Mouse (Mus musculus): ENCODE data around the gene Nat8l. TPM values are rescaled to one million over a fixed set of nuclear protein-coding genes. Genes with fewer than 3 reads are reported as not detected.

The Nat8l gene
- polyA plus RNA-seq, 1 experiment from 2014 or later, result 0.10 TPM

DNA sequence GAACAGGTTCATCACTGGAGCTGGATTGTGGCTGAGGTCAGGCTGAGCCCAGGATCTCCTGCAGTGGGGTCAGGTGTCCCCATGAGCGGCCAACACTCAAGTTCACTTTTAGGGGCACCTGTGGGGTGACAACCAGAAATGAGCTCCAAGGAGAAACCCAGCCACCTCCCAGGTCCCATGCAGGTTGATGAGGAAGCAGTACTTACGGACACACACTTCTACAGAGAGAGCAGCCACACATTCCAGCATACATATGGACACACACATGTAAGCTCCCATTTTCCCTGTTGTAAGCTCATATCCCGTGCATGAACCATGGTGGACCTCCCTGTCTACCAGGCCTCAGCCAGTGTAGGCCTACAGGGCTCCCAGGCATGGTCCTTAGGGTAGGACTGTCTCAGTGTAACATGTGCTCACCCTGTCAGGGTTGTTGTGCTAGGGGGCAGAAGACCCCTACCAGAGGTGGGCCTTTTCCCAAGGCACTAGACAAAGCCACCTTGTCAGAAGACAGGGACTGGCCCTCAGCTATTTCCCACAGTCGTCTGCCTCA lies 11.7 kb downstream of the Nat8l start:
- Histone ChIP-seq H3K4me1 (peaks cover 4% of the 10 kb centered on the region; the same call in 1 of the 2 replicates), H3K9me3 (no peaks in the 10 kb centered on the region), H3K4me3 (no peak overlapping the region), H3K27ac (no peak overlapping the region), H3K27me3 (0 out of 2 replicates have a peak, but pooled peaks cover 3% of the 10 kb centered on the region), H3K36me3 (no peaks in the 10 kb centered on the region), H3K4me2 (replicated peaks) (no peak overlapping the region), H3K9ac (no peak overlapping the region)
- WGBS, result 88% methylated on average over 4 of the region's 4 CpGs
- no peak for ATAC-seq (ENCODE audit: low FRiP score, low read depth)

DNA sequence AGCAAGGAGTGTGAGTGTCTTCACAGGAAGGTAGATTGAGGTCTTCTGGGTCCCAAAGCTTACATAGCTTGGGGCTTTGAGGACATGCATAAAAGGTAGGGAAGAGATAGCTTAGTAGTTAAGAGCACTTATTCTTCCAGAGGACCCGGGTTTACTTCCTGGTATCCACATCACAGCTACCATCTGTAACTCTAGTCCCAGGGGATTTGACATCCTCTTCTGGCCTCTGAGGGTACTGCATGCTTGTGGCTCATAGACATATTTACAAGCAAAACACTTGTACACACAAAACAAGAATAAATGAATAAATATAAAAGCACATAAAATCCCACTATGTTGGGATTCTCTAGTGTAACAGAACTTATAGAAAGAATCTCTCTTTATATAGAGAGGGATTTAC lies 18.9 kb downstream of the Nat8l start:
- no peak overlapping the region for H3K9ac ChIP-seq
- no peak overlapping the region for H3K4me3 ChIP-seq
- H3K4me2 ChIP-seq (replicated peaks), result no peak overlapping the region
- H3K27me3 ChIP-seq, result 0 out of 2 replicates have a peak, but pooled peaks cover 3% of the 10 kb centered on the region
- H3K27ac ChIP-seq, result no peak overlapping the region
- H3K9me3 ChIP-seq, result no peaks in the 10 kb centered on the region
- WGBS, result 58% methylated on average over 1 of the region's 1 CpGs
- no peak for ATAC-seq (ENCODE audit: low FRiP score, low read depth)
- H3K36me3 ChIP-seq, result no peaks in the 10 kb centered on the region
- no peaks in the 10 kb centered on the region for H3K4me1 ChIP-seq

DNA sequence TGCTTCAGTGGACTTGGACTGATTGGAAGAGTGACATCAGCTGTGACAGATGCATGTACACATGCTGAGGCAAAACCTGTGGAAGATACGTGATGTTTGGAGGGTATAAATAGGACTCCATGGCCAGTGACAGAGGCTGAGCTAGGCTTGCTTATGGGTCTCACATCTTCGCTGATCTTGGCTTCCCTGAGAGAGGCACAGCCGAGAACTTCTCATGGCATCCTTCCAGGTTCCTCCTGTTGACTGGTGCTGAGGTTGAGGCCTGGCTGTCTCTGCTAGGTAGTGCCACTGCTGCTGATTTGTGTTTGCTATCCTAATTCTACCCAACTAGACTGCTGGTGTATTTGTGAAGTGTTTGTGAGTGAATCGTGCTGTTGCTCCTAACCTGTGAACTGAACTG lies 23.2 kb downstream of the Nat8l start:
- Histone ChIP-seq H3K4me3 (no peak overlapping the region), H3K27ac (no peak overlapping the region), H3K9ac (no peak overlapping the region), H3K4me1 (no peaks in the 10 kb centered on the region), H3K27me3 (no peaks in the 10 kb centered on the region), H3K36me3 (no peaks in the 10 kb centered on the region), H3K4me2 (replicated peaks) (no peak overlapping the region), H3K9me3 (no peaks in the 10 kb centered on the region)
- WGBS, result 83% methylated on average over 4 of the region's 4 CpGs
- ATAC-seq (ENCODE audit: low FRiP score, low read depth), result no peak

DNA sequence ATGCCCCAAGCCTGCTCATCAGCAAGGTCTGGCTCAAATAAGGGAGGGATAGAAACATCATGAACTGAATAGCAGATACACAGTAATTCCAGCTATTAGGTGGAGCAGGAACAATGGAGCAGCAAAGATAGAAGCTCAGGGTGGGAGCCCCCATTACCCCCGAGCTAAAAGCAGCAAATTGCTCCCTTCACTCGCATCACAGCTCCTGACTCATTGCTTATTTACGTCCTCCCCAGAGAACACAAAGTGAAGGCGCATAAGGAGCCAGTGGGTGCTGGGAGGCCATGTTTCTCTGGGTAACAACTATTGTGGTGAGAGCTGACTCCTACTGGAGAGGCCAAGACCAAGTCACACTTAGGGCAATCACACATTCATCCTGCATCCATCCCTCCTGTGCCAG lies 34.3 kb downstream of the Nat8l start:
- H3K36me3 ChIP-seq, result no peaks in the 10 kb centered on the region
- H3K9me3 ChIP-seq, result no peaks in the 10 kb centered on the region
- no peaks in the 10 kb centered on the region for H3K4me1 ChIP-seq
- no peak overlapping the region for H3K4me2 ChIP-seq (replicated peaks)
- no peak overlapping the region for H3K4me3 ChIP-seq
- H3K9ac ChIP-seq, result no peak overlapping the region
- no peaks in the 10 kb centered on the region for H3K27me3 ChIP-seq
- ATAC-seq (ENCODE audit: low FRiP score, low read depth), result no peak
- no peak overlapping the region for H3K27ac ChIP-seq
- WGBS, result 56% methylated on average over 4 of the region's 4 CpGs

DNA sequence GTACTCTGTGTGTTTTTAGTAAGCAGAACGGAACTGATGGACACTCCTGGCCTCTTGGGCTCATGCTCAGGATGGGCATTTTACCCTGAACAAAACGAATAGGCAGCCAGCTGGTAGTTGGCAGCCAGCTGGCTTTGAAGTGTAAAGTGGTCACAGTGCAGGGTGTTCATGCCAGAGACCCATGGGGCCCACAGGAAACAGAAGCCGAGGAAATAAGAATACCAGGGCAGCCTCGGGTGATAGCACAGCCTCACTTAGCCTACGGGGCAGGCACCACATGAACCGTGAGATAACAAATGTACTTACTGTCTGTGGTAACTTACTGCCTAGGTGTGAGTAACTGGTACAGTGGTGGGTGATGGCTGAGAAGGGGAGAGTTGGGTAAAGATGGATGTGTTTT lies 35.2 kb downstream of the Nat8l start:
- Histone ChIP-seq H3K4me2 (replicated peaks) (no peak overlapping the region), H3K4me3 (no peak overlapping the region), H3K27me3 (no peaks in the 10 kb centered on the region), H3K36me3 (no peaks in the 10 kb centered on the region), H3K9ac (no peak overlapping the region), H3K4me1 (no peaks in the 10 kb centered on the region), H3K27ac (no peak overlapping the region), H3K9me3 (no peaks in the 10 kb centered on the region)
- WGBS, result 80% methylated on average over 6 of the region's 6 CpGs
- ATAC-seq (ENCODE audit: low FRiP score, low read depth), result no peak

DNA sequence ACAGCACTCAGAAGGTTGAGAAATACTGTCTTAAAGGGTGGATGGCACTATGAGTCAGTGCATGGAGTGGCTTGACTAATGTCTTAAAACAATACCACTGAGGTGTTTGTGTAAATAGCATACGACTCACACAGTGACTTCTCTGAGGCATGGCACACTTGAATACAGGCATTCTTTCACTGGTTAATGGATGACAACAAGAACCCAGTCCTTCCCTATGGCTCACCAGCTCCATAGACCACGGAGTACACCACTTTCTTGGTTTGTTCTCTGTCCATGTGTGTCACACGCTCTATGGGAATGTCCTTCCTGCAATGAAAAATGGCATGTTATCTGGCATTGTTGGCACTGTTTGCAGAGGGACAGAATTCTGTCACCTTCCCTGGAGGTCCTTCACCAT lies 36.7 kb downstream of the Nat8l start:
- no peaks in the 10 kb centered on the region for H3K27me3 ChIP-seq
- H3K9me3 ChIP-seq, result no peaks in the 10 kb centered on the region
- no peak overlapping the region for H3K4me3 ChIP-seq
- WGBS, result 75% methylated on average over 3 of the region's 3 CpGs
- H3K36me3 ChIP-seq, result no peaks in the 10 kb centered on the region
- H3K4me1 ChIP-seq, result no peaks in the 10 kb centered on the region
- H3K27ac ChIP-seq, result no peak overlapping the region
- ATAC-seq (ENCODE audit: low FRiP score, low read depth), result no peak
- H3K4me2 ChIP-seq (replicated peaks), result no peak overlapping the region
- no peak overlapping the region for H3K9ac ChIP-seq

Other genes with a start within 250 kb of the Nat8l start
- 43.6 and 48.2 TPM in 2 replicates for gene Letm1, start 213.2 kb upstream of the Nat8l start, polyA plus RNA-seq (2015; fragmentation: Nextera tagmentation; extraction: Ambion mirVana)
- gene Nsd2, start 175.3 kb upstream of the Nat8l start, polyA plus RNA-seq (2015; fragmentation: Nextera tagmentation; extraction: Ambion mirVana), result 46.4 and 47.8 TPM in 2 replicates
- gene Nelfa, start 59.6 kb upstream of the Nat8l start, polyA plus RNA-seq (2015; fragmentation: Nextera tagmentation; extraction: Ambion mirVana), result 64.7 and 70.5 TPM in 2 replicates
- 136 and 151 TPM in 2 replicates for gene Gm1673, start 12.6 kb upstream of the Nat8l start, polyA plus RNA-seq (2015; fragmentation: Nextera tagmentation; extraction: Ambion mirVana)
- 0.52 and 0.84 TPM in 2 replicates for gene Poln, start 173.5 kb downstream of the Nat8l start, polyA plus RNA-seq (2015; fragmentation: Nextera tagmentation; extraction: Ambion mirVana)
- 36.8 and 39.1 TPM in 2 replicates for gene Haus3, start 173.5 kb downstream of the Nat8l start, polyA plus RNA-seq (2015; fragmentation: Nextera tagmentation; extraction: Ambion mirVana)
- 36.4 and 39.6 TPM in 2 replicates for gene Mxd4, start 191.7 kb downstream of the Nat8l start, polyA plus RNA-seq (2015; fragmentation: Nextera tagmentation; extraction: Ambion mirVana)